Mouse (Mus musculus) G1E-ER4 (cell line): ENCODE data around the gene Ankmy2. TPM values are rescaled to one million over a fixed set of nuclear protein-coding genes. Genes with fewer than 3 reads are reported as not detected.

Experiments used
- GATA1 ChIP-seq: IDR thresholded peaks from one replicate; pipeline ENCODE4 v1.8.0; 2012; ENCODE audit warnings: low read length, inconsistent platforms
- polyA plus RNA-seq: library from polyadenylated mRNA; stranded (reverse); fragments of >175 nt; gene quantifications from 2 replicates; pipeline ENCODE4 v1.2.3, GENCODE M21; 2012

Ankmy2 gene
- polyA plus RNA-seq, result 1.5 and 2.0 TPM in 2 replicates

- TF ChIP-seq GATA1, result no peak
Observed at GRCm38 (mm10) chr12:36156637-36157303, at the start of gene Ankmy2. Gene Ankmy2 (plus strand): TSS chr12:36157114.

- TF ChIP-seq GATA1, result no peak
Observed at GRCm38 (mm10) chr12:36108442-36108841, 48.5 kb upstream of the Ankmy2 start.

- TF ChIP-seq GATA1, result no peak
Observed at GRCm38 (mm10) chr12:36110457-36110856, 46.5 kb upstream of the Ankmy2 start.

- no peak for TF ChIP-seq GATA1
Observed at GRCm38 (mm10) chr12:36111110-36111509, 45.8 kb upstream of the Ankmy2 start.

- TF ChIP-seq GATA1, result no peak
Observed at GRCm38 (mm10) chr12:36112081-36112480, 44.8 kb upstream of the Ankmy2 start.

GRCm38 (mm10) chr12:36117161-36117560 lies 39.8 kb upstream of the Ankmy2 start:
- no peak for TF ChIP-seq GATA1

GRCm38 (mm10) chr12:36119244-36119643 lies 37.7 kb upstream of the Ankmy2 start:
- no peak for TF ChIP-seq GATA1

- no peak for TF ChIP-seq GATA1
Observed at GRCm38 (mm10) chr12:36126049-36126448, 30.9 kb upstream of the Ankmy2 start.

- no peak for TF ChIP-seq GATA1
Observed at GRCm38 (mm10) chr12:36129826-36130225, 27.1 kb upstream of the Ankmy2 start.

- TF ChIP-seq GATA1, result no peak
Observed at GRCm38 (mm10) chr12:36132254-36132653, 24.7 kb upstream of the Ankmy2 start.

GRCm38 (mm10) chr12:36132668-36133067 lies 24.2 kb upstream of the Ankmy2 start:
- no peak for TF ChIP-seq GATA1

- no peak for TF ChIP-seq GATA1
Observed at GRCm38 (mm10) chr12:36133547-36133946, 23.4 kb upstream of the Ankmy2 start.

- no peak for TF ChIP-seq GATA1
Observed at GRCm38 (mm10) chr12:36134111-36134510, 22.8 kb upstream of the Ankmy2 start.

- no peak for TF ChIP-seq GATA1
Observed at GRCm38 (mm10) chr12:36135409-36135808, 21.5 kb upstream of the Ankmy2 start.

GRCm38 (mm10) chr12:36136285-36136684 lies 20.6 kb upstream of the Ankmy2 start:
- TF ChIP-seq GATA1, result no peak

- TF ChIP-seq GATA1, result no peak
Observed at GRCm38 (mm10) chr12:36137192-36137591, 19.7 kb upstream of the Ankmy2 start.

- TF ChIP-seq GATA1, result no peak
Observed at GRCm38 (mm10) chr12:36140401-36140800, 16.5 kb upstream of the Ankmy2 start.
